Mouse (Mus musculus) hindbrain, embryonic 14.5 days (tissue): Measurements from ENCODE around the gene Zfp790. TPM values are rescaled to one million over a fixed set of nuclear protein-coding genes. Genes with fewer than 3 reads are reported as not detected.

Experiments
- ATAC-seq: fragments of 200-750 bp; cut with Nextera tagmentation; 2 replicates; pipeline ENCODE4 v1.8.0; 2017; ENCODE audit warnings: moderate number of reproducible peaks, mild to moderate bottlenecking, moderate TSS enrichment, moderate library complexity; ENCODE audit not compliant: low FRiP score
- DNase-seq: peaks from one replicate; pipeline ENCODE4 v3.0.0-alpha.2; 2015; ENCODE audit warnings: low spot score
- H3K27ac ChIP-seq: fragments of 300-500 bp; sonication (generic); 2 replicates; pipeline ENCODE4 v1.5.1; 2014; ENCODE audit warnings: mild to moderate bottlenecking, moderate library complexity
- H3K27me3 ChIP-seq: fragments of 300-500 bp; sonication (generic); 2 replicates; pipeline ENCODE4 v1.6.1; 2014; ENCODE audit warnings: mild to moderate bottlenecking, low read length, mixed read lengths; ENCODE audit not compliant: control insufficient read depth, insufficient read depth
- H3K36me3 ChIP-seq: fragments of 300-500 bp; sonication (generic); replicated peaks from 2 replicates; pipeline ENCODE4 v1.6.1; 2014; ENCODE audit not compliant: control insufficient read depth, insufficient read depth
- H3K4me1 ChIP-seq: fragments of 300-500 bp; sonication (generic); replicated peaks from 2 replicates; pipeline ENCODE4 v1.6.1; 2014; ENCODE audit warnings: antibody characterized with exemption, low read length, mixed read lengths; ENCODE audit not compliant: control insufficient read depth, insufficient read depth
- H3K4me2 ChIP-seq: fragments of 300-500 bp; sonication (generic); replicated peaks from 2 replicates; pipeline ENCODE4 v1.6.1; 2014; ENCODE audit warnings: mild to moderate bottlenecking, moderate library complexity
- H3K4me3 ChIP-seq: fragments of 300-500 bp; sonication (generic); replicated peaks from 2 replicates; pipeline ENCODE4 v1.5.1; 2014; ENCODE audit warnings: mild to moderate bottlenecking, low read length
- H3K9ac ChIP-seq: fragments of 300-500 bp; sonication (generic); 2 replicates; pipeline ENCODE4 v1.6.1; 2014
- H3K9me3 ChIP-seq: fragments of 300-500 bp; sonication (generic); 2 replicates; pipeline ENCODE4 v1.6.1; 2016; ENCODE audit warnings: low read length; ENCODE audit not compliant: control insufficient read depth
- WGBS: fragments of 180-500 bp; shearing (Covaris S2); extraction: QIAGEN DNeasy Blood & Tissue Kit; methylation state at CpG from one replicate; pipeline ENCODE4 v1.1.7; 2014; 5-methylcytosine and 5-hydroxymethylcytosine counted together
- polyA plus RNA-seq: library from polyadenylated mRNA; unstranded; fragments of >200 nt; fragmentation: Nextera tagmentation; extraction: Ambion mirVana; gene quantifications from 2 replicates; pipeline ENCODE4 v1.2.1, GENCODE M21; 2014

Zfp790 gene
- polyA plus RNA-seq, 1 experiment from 2014 or later, result 29.4 TPM

DNA sequence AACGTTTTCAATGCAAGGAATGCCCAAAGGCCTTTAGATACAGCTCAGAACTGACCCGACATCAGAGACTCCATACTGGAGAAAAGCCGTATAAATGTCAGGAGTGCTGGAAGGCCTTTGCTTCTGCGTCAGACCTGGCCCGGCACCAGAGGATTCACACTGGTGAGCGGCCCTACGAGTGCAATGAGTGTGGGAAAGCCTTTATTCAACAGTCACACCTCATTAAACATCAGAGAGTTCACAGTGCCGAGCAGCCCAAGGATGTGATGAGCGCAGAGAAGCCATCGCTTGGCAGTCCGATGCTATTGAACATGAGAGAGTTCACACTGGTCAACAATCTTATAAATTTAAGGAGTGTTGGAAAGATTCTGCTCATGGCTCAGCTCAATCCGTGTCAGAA lies 13.9 kb downstream of the Zfp790 start:
- Histone ChIP-seq H3K4me1 (no peaks in the 10 kb centered on the region), H3K9me3 (no peaks in the 10 kb centered on the region), H3K9ac (no peak overlapping the region), H3K4me3 (no peak overlapping the region), H3K27ac (no peak overlapping the region), H3K36me3 (peaks cover 95% of the 10 kb centered on the region), H3K27me3 (no peaks in the 10 kb centered on the region), H3K4me2 (no peak overlapping the region)
- WGBS, result 75% methylated on average over 12 of the region's 12 CpGs
- no peak for DNase-seq
- no peak for ATAC-seq

DNA sequence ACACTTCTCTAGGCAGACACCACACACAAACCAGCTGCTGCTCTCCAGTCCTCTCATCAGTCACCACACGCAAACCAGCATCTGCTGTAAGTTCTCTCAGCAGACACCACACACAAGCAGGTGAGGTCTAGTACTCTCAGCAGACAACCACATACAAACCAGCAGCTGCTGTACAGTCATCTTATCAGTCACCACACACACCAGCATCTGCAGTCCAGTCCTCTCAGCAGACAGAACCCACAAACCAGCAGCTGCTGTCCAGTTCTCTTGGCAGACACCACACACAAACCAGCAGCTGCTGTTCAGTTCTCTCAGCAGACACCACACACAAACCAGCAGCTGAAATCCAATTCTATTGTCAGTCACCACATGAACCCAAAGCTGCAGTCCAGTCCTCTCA lies 20.9 kb downstream of the Zfp790 start:
- ATAC-seq (no peak), DNase-seq (no peak)

DNA sequence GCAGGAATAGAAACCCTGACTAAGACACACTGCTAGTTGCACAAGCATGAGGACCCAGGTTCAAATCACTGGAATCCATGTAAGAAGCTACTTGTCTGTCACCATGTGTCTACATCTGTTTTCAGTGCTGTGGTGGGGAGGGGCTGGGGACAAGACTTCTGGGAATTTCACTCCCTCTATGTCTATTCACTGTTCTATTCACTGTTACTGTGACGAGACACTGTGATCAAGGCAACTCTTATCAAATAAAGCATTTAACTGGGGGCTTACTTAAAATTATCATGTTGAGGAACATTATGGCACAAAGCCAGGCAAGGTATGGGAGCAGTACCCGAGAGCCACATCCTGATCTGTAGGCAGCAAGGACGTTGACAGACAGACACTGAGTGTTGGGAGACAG lies 23.3 kb downstream of the Zfp790 start:
- Histone ChIP-seq H3K9ac (no peak overlapping the region), H3K9me3 (no peaks in the 10 kb centered on the region), H3K36me3 (peaks cover 30% of the 10 kb centered on the region), H3K4me3 (no peak overlapping the region), H3K27ac (no peak overlapping the region), H3K4me1 (no peaks in the 10 kb centered on the region), H3K4me2 (no peak overlapping the region), H3K27me3 (no peaks in the 10 kb centered on the region)
- ATAC-seq, result no peak
- WGBS, result 88% methylated on average over 3 of the region's 3 CpGs
- DNase-seq, result no peak

More for the DNA sequence above, 20.9 kb downstream of the Zfp790 start:
- Histone ChIP-seq H3K9me3 (no peaks in the 10 kb centered on the region), H3K4me3 (no peak overlapping the region), H3K27me3 (no peaks in the 10 kb centered on the region), H3K4me2 (no peak overlapping the region), H3K27ac (no peak overlapping the region), H3K9ac (no peak overlapping the region), H3K4me1 (no peaks in the 10 kb centered on the region), H3K36me3 (peaks cover 36% of the 10 kb centered on the region)
- 85% methylated on average over 1 of the region's 1 CpGs for WGBS

DNA sequence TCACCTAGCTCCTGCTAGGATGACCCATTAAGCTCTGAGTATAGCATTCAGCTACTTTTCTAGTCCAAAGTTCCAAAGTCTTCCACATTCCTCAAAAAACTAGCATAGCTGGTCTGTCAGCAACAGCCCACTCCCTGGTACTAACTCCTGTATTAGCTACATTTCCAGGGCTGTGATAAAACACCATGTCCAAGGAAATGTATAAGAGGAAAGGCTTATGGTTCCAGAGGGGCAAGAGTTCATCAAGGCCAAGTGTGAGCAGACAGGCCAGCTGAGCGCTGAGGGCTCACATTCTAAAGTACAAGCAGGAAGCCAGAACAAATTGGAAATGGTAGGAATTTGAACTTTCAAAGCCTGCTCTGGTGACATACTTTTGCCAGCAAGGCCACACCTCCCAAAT lies 26.2 kb downstream of the Zfp790 start:
- Histone ChIP-seq H3K4me3 (no peak overlapping the region), H3K4me1 (no peaks in the 10 kb centered on the region), H3K9ac (no peak overlapping the region), H3K9me3 (no peaks in the 10 kb centered on the region), H3K27me3 (no peaks in the 10 kb centered on the region), H3K27ac (no peak overlapping the region), H3K36me3 (peaks cover 44% of the 10 kb centered on the region), H3K4me2 (no peak overlapping the region)
- DNase-seq, result no peak
- ATAC-seq, result no peak
- WGBS, result 91% methylated on average over 1 of the region's 1 CpGs

DNA sequence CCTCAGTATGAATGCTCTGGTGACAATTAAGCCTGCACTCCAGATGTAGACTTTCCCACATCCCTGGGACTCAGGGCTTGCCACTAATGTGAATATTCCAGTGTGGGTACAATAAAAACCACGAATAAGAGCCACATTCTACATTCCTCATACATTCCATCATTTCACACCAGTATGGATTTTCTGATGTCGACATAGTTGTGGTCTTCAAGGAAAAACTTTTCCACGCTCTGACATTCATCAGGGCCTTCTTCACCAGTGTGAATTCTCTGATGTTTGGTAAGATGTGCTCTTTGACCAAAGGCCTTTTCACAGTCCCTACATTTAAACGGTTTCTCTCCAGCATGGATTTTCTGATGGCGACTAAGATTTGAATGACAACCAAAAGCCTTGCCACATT lies 28.7 kb downstream of the Zfp790 start:
- H3K9me3 ChIP-seq, result no peaks in the 10 kb centered on the region
- no peaks in the 10 kb centered on the region for H3K4me1 ChIP-seq
- H3K27ac ChIP-seq, result no peak overlapping the region
- ATAC-seq, result no peak
- no peak overlapping the region for H3K9ac ChIP-seq
- no peak overlapping the region for H3K4me3 ChIP-seq
- H3K4me2 ChIP-seq, result no peak overlapping the region
- no peak for DNase-seq
- no peaks in the 10 kb centered on the region for H3K27me3 ChIP-seq
- 93% methylated on average over 5 of the region's 5 CpGs for WGBS
- peaks cover 52% of the 10 kb centered on the region for H3K36me3 ChIP-seq

DNA sequence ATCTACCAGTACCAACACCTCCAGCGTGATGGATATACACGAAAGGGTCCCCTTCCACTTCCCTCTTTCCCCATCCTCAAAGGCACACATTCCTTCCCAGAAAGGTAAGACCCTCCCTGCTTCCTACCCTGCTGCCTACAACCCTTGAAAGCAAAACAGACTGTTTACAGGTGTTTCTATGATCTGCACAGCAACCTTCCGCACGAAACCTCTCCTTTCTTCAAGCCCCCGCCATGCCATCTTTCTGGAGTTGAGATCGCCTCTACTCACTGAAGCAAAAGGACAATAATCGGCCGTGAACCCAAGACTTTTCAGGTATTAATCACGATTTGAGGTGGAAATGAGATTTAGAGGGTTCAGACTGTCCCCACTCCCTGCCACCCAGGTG lies 36.9 kb downstream of the Zfp790 start:
- H3K4me2 ChIP-seq, result peak overlapping the region; percentile 66
- DNase-seq, result no peak
- H3K4me3 ChIP-seq, result peak overlapping the region; percentile 46
- peaks cover 12% of the 10 kb centered on the region for H3K36me3 ChIP-seq
- H3K27me3 ChIP-seq, result no peaks in the 10 kb centered on the region
- H3K9me3 ChIP-seq, result no peaks in the 10 kb centered on the region
- 0 out of 2 replicates have a peak overlapping the region, but pooled peaks have one; percentile 62 for H3K27ac ChIP-seq
- H3K4me1 ChIP-seq, result no peaks in the 10 kb centered on the region
- peak overlapping the region; percentile 67 for H3K9ac ChIP-seq
- WGBS, result 57% methylated on average over 9 of the region's 9 CpGs
- ATAC-seq, result no peak

DNA sequence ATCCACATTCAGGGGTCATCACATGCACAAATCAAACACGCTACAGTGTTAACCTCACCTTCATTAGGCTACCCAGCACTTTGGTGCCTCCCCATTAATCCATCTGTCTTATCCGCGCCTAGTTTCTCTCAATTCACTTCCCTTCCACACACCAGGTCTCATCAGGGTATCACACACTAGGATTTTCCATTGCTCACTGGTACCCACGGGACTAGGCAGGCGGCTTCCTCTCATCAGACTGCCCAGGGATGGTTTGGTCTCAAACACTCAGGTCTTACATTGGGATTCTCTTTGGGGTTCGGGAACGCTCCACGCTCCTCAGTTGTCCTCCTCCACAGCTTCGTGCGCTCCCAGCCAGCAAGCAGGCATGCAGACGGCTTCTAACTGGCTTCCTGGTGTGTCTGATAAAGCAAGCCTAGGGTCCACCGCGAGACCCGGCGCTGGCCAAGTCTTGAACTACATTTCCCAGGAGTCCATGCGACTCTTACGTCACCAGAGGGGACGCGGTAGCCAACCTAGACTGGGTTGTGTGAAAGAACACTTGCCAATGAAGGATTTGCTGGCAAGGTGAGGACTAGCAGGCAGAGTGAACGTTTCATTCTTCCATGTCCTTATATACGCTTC lies 37.4 kb downstream of the Zfp790 start, which contains the start of gene Zfp940:
Gene Zfp940 (minus strand): TSS at position 451 of the 624 bp plus-strand sequence.
- 1% methylated on average over 21 of the region's 21 CpGs for WGBS
- Histone ChIP-seq H3K27ac (peak within 1 kb of the TSS; percentile 62), H3K4me1 (no peaks in the 10 kb centered on the region), H3K4me3 (peak within 1 kb of the TSS; percentile 46), H3K27me3 (no peaks in the 10 kb centered on the region), H3K4me2 (peak within 1 kb of the TSS; percentile 66), H3K9me3 (no peaks in the 10 kb centered on the region), H3K36me3 (peaks cover 12% of the 10 kb centered on the region), H3K9ac (peak within 1 kb of the TSS; percentile 67)
- DNase-seq (peak; percentile 96), ATAC-seq (peak; percentile 98)

DNA sequence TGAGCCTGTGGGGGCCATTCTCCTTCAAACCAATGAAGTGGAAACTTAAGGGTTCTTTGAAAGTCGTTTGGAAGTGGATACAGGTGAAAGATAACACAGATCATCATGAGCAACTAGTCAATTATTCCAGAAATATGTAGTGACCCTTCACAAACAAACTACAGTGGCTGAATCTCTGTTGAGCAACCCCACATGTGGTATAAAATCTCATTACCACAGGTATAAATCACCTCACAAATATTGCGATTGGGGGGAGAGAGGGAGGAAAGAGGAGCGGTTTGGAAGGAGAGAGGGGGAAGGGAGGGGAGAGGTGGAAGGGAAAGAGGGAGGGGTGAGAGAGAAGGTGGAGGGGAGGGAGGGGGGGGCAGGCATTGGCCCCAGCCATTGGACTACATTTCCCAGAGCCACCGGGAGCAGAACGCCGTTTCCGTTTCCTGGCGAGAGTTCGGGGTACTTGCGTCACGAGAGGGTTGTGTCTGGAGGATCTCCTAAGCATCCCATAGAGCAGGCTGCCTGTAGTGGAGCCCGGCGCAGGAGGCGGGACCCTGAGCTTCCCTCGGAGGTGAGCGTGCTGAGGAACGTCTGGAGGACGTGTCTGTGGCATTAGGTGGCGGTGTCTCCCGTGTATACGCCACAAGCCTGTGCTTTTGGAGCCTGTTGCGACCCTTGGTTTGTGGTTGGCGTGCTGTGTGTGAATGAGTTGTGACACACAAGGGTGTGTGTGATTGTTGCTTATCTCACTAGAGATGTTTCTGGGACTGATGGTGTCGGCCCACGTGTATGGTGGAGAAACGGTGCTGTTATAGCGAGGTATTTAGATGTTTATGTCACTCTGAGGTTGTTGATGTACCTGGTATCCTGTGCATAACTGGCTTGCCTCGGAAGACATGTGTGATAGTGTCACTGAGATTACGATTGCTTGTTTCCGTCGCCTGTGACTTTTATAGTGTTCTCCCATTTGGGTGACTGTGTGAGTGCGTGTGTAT lies 43.9 kb downstream of the Zfp790 start, which contains the start of gene Zfp420:
Gene Zfp420 (plus strand): TSS at position 448 of the 986 bp plus-strand sequence.
- 10% methylated on average over 28 of the region's 32 CpGs for WGBS

DNA sequence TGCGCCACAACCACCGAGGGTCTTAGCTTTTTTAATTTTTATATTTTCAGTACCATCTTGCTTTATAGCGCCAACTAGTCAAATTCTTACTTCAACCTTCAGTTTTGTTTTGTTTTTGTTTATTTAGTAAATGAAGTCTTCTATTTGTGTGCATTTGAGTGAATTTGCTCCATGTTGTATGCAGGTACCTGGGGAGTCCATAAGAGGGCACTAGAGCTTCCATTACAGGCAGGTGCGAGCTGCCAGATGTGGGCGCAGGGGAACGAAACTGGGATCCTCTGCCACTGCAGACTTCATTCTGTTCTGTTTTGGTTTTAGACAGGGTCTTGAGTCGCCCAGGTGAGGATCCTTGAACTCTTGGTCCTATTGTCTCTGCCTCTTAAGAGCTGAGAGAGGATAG lies 45.7 kb downstream of the Zfp790 start:
- no peak overlapping the region for H3K9ac ChIP-seq
- no peak for ATAC-seq
- H3K9me3 ChIP-seq, result no peaks in the 10 kb centered on the region
- no peak overlapping the region for H3K4me2 ChIP-seq
- 83% methylated on average over 7 of the region's 7 CpGs for WGBS
- DNase-seq, result no peak
- H3K27me3 ChIP-seq, result no peaks in the 10 kb centered on the region
- H3K36me3 ChIP-seq, result peaks cover 9% of the 10 kb centered on the region; the same call in 1 of the 2 replicates
- no peak overlapping the region for H3K4me3 ChIP-seq
- peaks cover 9% of the 10 kb centered on the region for H3K4me1 ChIP-seq
- no peak overlapping the region for H3K27ac ChIP-seq

More for the DNA sequence above, 43.9 kb downstream of the Zfp790 start, which contains the start of gene Zfp420:
- Histone ChIP-seq H3K4me3 (peak within 1 kb of the TSS; percentile 64), H3K4me2 (peak within 1 kb of the TSS; percentile 70), H3K9ac (peak within 1 kb of the TSS; percentile 71), H3K4me1 (peaks cover 9% of the 10 kb centered on the region), H3K9me3 (no peaks in the 10 kb centered on the region), H3K36me3 (peaks cover 6% of the 10 kb centered on the region; the same call in 1 of the 2 replicates), H3K27me3 (no peaks in the 10 kb centered on the region), H3K27ac (peak within 1 kb of the TSS; percentile 79)
- DNase-seq (peak; percentile 92), ATAC-seq (peak; percentile 98)
